Mouse (Mus musculus) MEL (cell line): ENCODE measurements around the gene Hs6st1.

Source experiments
- CTCF ChIP-seq, 3 experiments: IDR thresholded peaks in 2 of 3; conservative IDR thresholded peaks in 1 of 3; 2 replicates each; pipeline ENCODE4 v1.5.1; 2011 to 2012; ENCODE audit warnings: low read length in 3 of 3, low read depth in 2 of 3, mild to moderate bottlenecking in 2 of 3, improper control_type of control experiment in 1 of 3, inconsistent platforms in 1 of 3, mixed read lengths in 1 of 3, moderate library complexity in 1 of 3; ENCODE audit not compliant: control insufficient read depth in 1 of 3, insufficient read depth in 1 of 3, poor library complexity in 1 of 3, severe bottlenecking in 1 of 3
- E2F4 ChIP-seq: IDR thresholded peaks from 2 replicates; pipeline ENCODE4 v1.6.1; 2011; ENCODE audit warnings: low read depth, low read length, improper control_type of control experiment, borderline replicate concordance
- EP300 ChIP-seq, 2 experiments: IDR thresholded peaks; 2 replicates each; pipeline ENCODE4 v1.6.1; 2011; ENCODE audit warnings: improper control_type of control experiment in 2 of 2, low read length in 2 of 2, low read depth in 1 of 2, mild to moderate bottlenecking in 1 of 2
- ETS1 ChIP-seq: IDR thresholded peaks from 2 replicates; pipeline ENCODE4 v1.6.1; 2012; ENCODE audit warnings: low read depth, mild to moderate bottlenecking, inconsistent platforms, low read length, improper control_type of control experiment, moderate library complexity
- GATA1 ChIP-seq: IDR thresholded peaks from 2 replicates; pipeline ENCODE4 v1.6.1; 2011; ENCODE audit warnings: low read depth, low read length, improper control_type of control experiment
- HCFC1 ChIP-seq: IDR thresholded peaks from 2 replicates; pipeline ENCODE4 v1.6.1; 2012; ENCODE audit warnings: low read depth, mild to moderate bottlenecking, inconsistent platforms, low read length, improper control_type of control experiment, moderate library complexity
- NELFE ChIP-seq: IDR thresholded peaks from 2 replicates; pipeline ENCODE4 v1.6.1; 2011; ENCODE audit warnings: low read depth, low read length, improper control_type of control experiment
- POLR2A ChIP-seq, 2 experiments: IDR thresholded peaks; 2 replicates each; pipeline ENCODE4 v1.6.1; 2011 to 2012; ENCODE audit warnings: low read length in 2 of 2, mild to moderate bottlenecking in 2 of 2, control low read depth in 1 of 2, improper control_type of control experiment in 1 of 2, low read depth in 1 of 2, moderate library complexity in 1 of 2; ENCODE audit not compliant: control insufficient read depth in 1 of 2, insufficient read depth in 1 of 2, poor library complexity in 1 of 2
- POLR2AphosphoS2 ChIP-seq: IDR thresholded peaks from 2 replicates; pipeline ENCODE4 v1.6.1; 2011; ENCODE audit warnings: low read length, improper control_type of control experiment
- RCOR1 ChIP-seq: IDR thresholded peaks from 2 replicates; pipeline ENCODE4 v1.6.1; 2012; ENCODE audit warnings: low read depth, mild to moderate bottlenecking, inconsistent platforms, low read length, improper control_type of control experiment
- TCF12 ChIP-seq: IDR thresholded peaks from 2 replicates; pipeline ENCODE4 v1.6.1; 2014; ENCODE audit warnings: low read depth, mild to moderate bottlenecking, inconsistent platforms, low read length, improper control_type of control experiment, moderate library complexity
- ZC3H11A ChIP-seq: IDR thresholded peaks from 2 replicates; pipeline ENCODE4 v1.6.1; 2012; ENCODE audit warnings: low read depth, mild to moderate bottlenecking, inconsistent platforms, low read length, improper control_type of control experiment

- TF ChIP-seq E2F4 (no peak), ETS1 (no peak), POLR2AphosphoS2 (no peak), ZC3H11A (no peak), NELFE (no peak), POLR2A (IDR thresholded peaks at IDR 0.05; ENCODE audit: control insufficient read depth in 1 of 2, insufficient read depth in 1 of 2, low read depth in 1 of 2, low read length in 2 of 2, poor library complexity in 1 of 2) (no peak), CTCF (IDR thresholded peaks at IDR 0.05 in 2 of 3, conservative IDR thresholded peaks at IDR 0.05 in 1 of 3; ENCODE audit: control insufficient read depth in 1 of 3, insufficient read depth in 1 of 3, low read depth in 2 of 3, low read length in 3 of 3, poor library complexity in 1 of 3, severe bottlenecking in 1 of 3) (no peak), GATA1 (no peak), RCOR1 (no peak), HCFC1 (no peak), EP300 (IDR thresholded peaks at IDR 0.05; ENCODE audit: low read depth in 1 of 2, low read length in 2 of 2) (no peak), TCF12 (no peak)
Observed at GRCm38 (mm10) chr1:36073566-36073965, 5.4 kb downstream of the Hs6st1 start.
